Mouse (Mus musculus): Measurements from ENCODE around the gene Jade1. TPM values are rescaled to one million over a fixed set of nuclear protein-coding genes. Genes with fewer than 3 reads are reported as not detected.

Jade1 gene
- total and polyA plus RNA-seq, 3 experiments = 9.6 to 11.0 (median 10.7) TPM

GRCm38 (mm10) chr3:41589988-41590387 lies 34.5 kb downstream of the Jade1 start:
- no peak for TF ChIP-seq NRF1 (IDR thresholded peaks at IDR 0.05; ENCODE audit: low read depth, low read length)
- TF ChIP-seq CHD2 (IDR thresholded peaks at IDR 0.05; ENCODE audit: low read length) = no peak
- TF ChIP-seq CTCF (conservative IDR thresholded peaks at IDR 0.05 in 1 of 2, IDR thresholded peaks at IDR 0.05 in 1 of 2; ENCODE audit: low read depth in 2 of 2, low read length in 2 of 2) = no peak
- TF ChIP-seq RAD21 (IDR thresholded peaks at IDR 0.05; ENCODE audit: low read depth, low read length) = no peak
- no peak for TF ChIP-seq IRF4 (IDR thresholded peaks at IDR 0.05; ENCODE audit: low read depth, low read length)
- TF ChIP-seq MAX (IDR thresholded peaks at IDR 0.05; ENCODE audit: low read length) = no peak
- TF ChIP-seq BHLHE40 (IDR thresholded peaks at IDR 0.05; ENCODE audit: low read depth, low read length) = no peak
- no peak for TF ChIP-seq CHD1 (IDR thresholded peaks at IDR 0.05; ENCODE audit: low read depth, low read length)
- no peak for TF ChIP-seq ZMIZ1 (IDR thresholded peaks at IDR 0.05; ENCODE audit: low read depth, low read length)
- no peak overlapping the region for H3K9ac ChIP-seq (ENCODE audit: insufficient read depth, low read depth)
- H3K4me3 ChIP-seq (replicated peaks in 1 of 3; ENCODE audit: low read depth in 2 of 3, low read length in 2 of 3, poor library complexity in 1 of 3) = no peak overlapping the region
- DNase-seq (ENCODE audit: extremely low read depth) = no peak
- in situ Hi-C loops (cut with MboI; ENCODE audit: low pct_ligation_motif_present, low pct_unique_long_range_greater_than_20kb, low sequenced_read_pairs) (no loop called here), dilution Hi-C loops (cut with MboI; ENCODE audit: extremely low pct_ligation_motif_present, extremely low pct_unique_long_range_greater_than_20kb, low sequenced_read_pairs) (no loop called here)
- no peak overlapping the region for H3K4me2 ChIP-seq (ENCODE audit: insufficient read depth, low read depth, poor library complexity, severe bottlenecking)
- H3K79me2 ChIP-seq (replicated peaks; ENCODE audit: control insufficient read depth, extremely low read depth, insufficient read depth, poor library complexity, severe bottlenecking) = peaks cover 10% of the 10 kb centered on the region; the same call in 1 of the 2 replicates
- H3K9me3 ChIP-seq (replicated peaks; ENCODE audit: low read length) = no peaks in the 10 kb centered on the region
- H3K4me1 ChIP-seq (ENCODE audit: control insufficient read depth in 1 of 2, insufficient read depth in 2 of 2) = peaks cover 0 to 18% of the 10 kb centered on the region in 2 experiments; a peak in 2 of 4 replicates
- no peaks in the 10 kb centered on the region for H3K27me3 ChIP-seq (replicated peaks)
- no peak overlapping the region for H3K27ac ChIP-seq (ENCODE audit: insufficient read depth, low read depth)
- H3K36me3 ChIP-seq (replicated peaks in 1 of 2; ENCODE audit: control insufficient read depth in 1 of 2, insufficient read depth in 1 of 2, low read length in 1 of 2) = peaks cover 56 to 91% of the 10 kb centered on the region in 2 experiments

- in situ Hi-C loops (cut with MboI; ENCODE audit: low pct_ligation_motif_present, low pct_unique_long_range_greater_than_20kb, low sequenced_read_pairs) = no loop called here
- no peak overlapping the region for H3K4me2 ChIP-seq (ENCODE audit: insufficient read depth, low read depth, poor library complexity, severe bottlenecking)
- no peak overlapping the region for H3K4me3 ChIP-seq (replicated peaks in 1 of 3; ENCODE audit: low read depth in 2 of 3, low read length in 2 of 3, poor library complexity in 1 of 3)
- H3K27me3 ChIP-seq (replicated peaks) = no peaks in the 10 kb centered on the region
- no peak overlapping the region for H3K9ac ChIP-seq (ENCODE audit: insufficient read depth, low read depth)
- H3K27ac ChIP-seq (ENCODE audit: insufficient read depth, low read depth) = no peak overlapping the region
- dilution Hi-C loops (cut with MboI; ENCODE audit: extremely low pct_ligation_motif_present, extremely low pct_unique_long_range_greater_than_20kb, low sequenced_read_pairs) = no loop called here
- no peak for TF ChIP-seq JUND (conservative IDR thresholded peaks at IDR 0.05; ENCODE audit: low read depth, low read length)
- no peak for TF ChIP-seq NELFE (IDR thresholded peaks at IDR 0.05; ENCODE audit: low read depth, low read length)
- H3K9me3 ChIP-seq (replicated peaks; ENCODE audit: low read length) = no peaks in the 10 kb centered on the region
- no peak for DNase-seq (ENCODE audit: extremely low read depth)
- H3K79me2 ChIP-seq (replicated peaks; ENCODE audit: control insufficient read depth, extremely low read depth, insufficient read depth, poor library complexity, severe bottlenecking) = peaks cover 5% of the 10 kb centered on the region; the same call in 1 of the 2 replicates
- H3K4me1 ChIP-seq (ENCODE audit: control insufficient read depth in 1 of 2, insufficient read depth in 2 of 2) = peaks cover 0 to 11% of the 10 kb centered on the region in 2 experiments; a peak in 2 of 4 replicates
- H3K36me3 ChIP-seq (replicated peaks in 1 of 2; ENCODE audit: control insufficient read depth in 1 of 2, insufficient read depth in 1 of 2, low read length in 1 of 2) = peaks cover 61 to 95% of the 10 kb centered on the region in 2 experiments
Measured at GRCm38 (mm10) chr3:41590695-41591559, 35.4 kb downstream of the Jade1 start.

- in situ Hi-C loops (cut with MboI; ENCODE audit: low pct_ligation_motif_present, low pct_unique_long_range_greater_than_20kb, low sequenced_read_pairs) = no loop called here
Measured at GRCm38 (mm10) chr3:41591651-41592170, 36.2 kb downstream of the Jade1 start.

More at GRCm38 (mm10) chr3:41591651-41592170, 36.2 kb downstream of the Jade1 start:
- no peak overlapping the region for H3K4me3 ChIP-seq (replicated peaks in 1 of 3; ENCODE audit: low read depth in 2 of 3, low read length in 2 of 3, poor library complexity in 1 of 3)
- H3K36me3 ChIP-seq (replicated peaks in 1 of 2; ENCODE audit: control insufficient read depth in 1 of 2, insufficient read depth in 1 of 2, low read length in 1 of 2) = peaks cover 67 to 98% of the 10 kb centered on the region in 2 experiments
- no peak overlapping the region for H3K27ac ChIP-seq (ENCODE audit: insufficient read depth, low read depth)
- DNase-seq (ENCODE audit: extremely low read depth) = no peak
- peaks cover 3% of the 10 kb centered on the region; the same call in 1 of the 2 replicates for H3K79me2 ChIP-seq (replicated peaks; ENCODE audit: control insufficient read depth, extremely low read depth, insufficient read depth, poor library complexity, severe bottlenecking)
- H3K4me1 ChIP-seq (ENCODE audit: control insufficient read depth in 1 of 2, insufficient read depth in 2 of 2) = peaks cover 0 to 6% of the 10 kb centered on the region in 2 experiments; a peak in 2 of 4 replicates
- dilution Hi-C loops (cut with MboI; ENCODE audit: extremely low pct_ligation_motif_present, extremely low pct_unique_long_range_greater_than_20kb, low sequenced_read_pairs) = no loop called here
- no peak overlapping the region for H3K9ac ChIP-seq (ENCODE audit: insufficient read depth, low read depth)
- no peaks in the 10 kb centered on the region for H3K9me3 ChIP-seq (replicated peaks; ENCODE audit: low read length)
- no peak for TF ChIP-seq GABPA (IDR thresholded peaks at IDR 0.05; ENCODE audit: insufficient replicate concordance, low read depth, low read length)
- no peak for TF ChIP-seq SIN3A (IDR thresholded peaks at IDR 0.05; ENCODE audit: low read length)
- no peak for TF ChIP-seq ETS1 (conservative IDR thresholded peaks at IDR 0.05; ENCODE audit: low read depth, low read length)
- TF ChIP-seq USF2 (conservative IDR thresholded peaks at IDR 0.05; ENCODE audit: low read depth, low read length) = no peak
- no peak for TF ChIP-seq ZMIZ1 (IDR thresholded peaks at IDR 0.05; ENCODE audit: low read depth, low read length)
- no peak for TF ChIP-seq RAD21 (IDR thresholded peaks at IDR 0.05; ENCODE audit: low read depth, low read length)
- no peak for TF ChIP-seq TBP (conservative IDR thresholded peaks at IDR 0.05; ENCODE audit: low read depth, low read length)
- TF ChIP-seq USF1 (IDR thresholded peaks at IDR 0.05; ENCODE audit: low read depth, low read length) = no peak
- TF ChIP-seq EP300 (IDR thresholded peaks at IDR 0.05; ENCODE audit: low read length) = no peak
- TF ChIP-seq MAZ (IDR thresholded peaks at IDR 0.05; ENCODE audit: low read depth, low read length) = no peak
- TF ChIP-seq MYC (IDR thresholded peaks at IDR 0.05; ENCODE audit: low read depth, low read length) = no peak
- TF ChIP-seq JUN (IDR thresholded peaks at IDR 0.05; ENCODE audit: insufficient read depth, low read depth, low read length) = no peak
- no peak for TF ChIP-seq MAX (IDR thresholded peaks at IDR 0.05; ENCODE audit: low read length)
- no peak for TF ChIP-seq SMC3 (IDR thresholded peaks at IDR 0.05; ENCODE audit: low read depth, low read length)
- no peaks in the 10 kb centered on the region for H3K27me3 ChIP-seq (replicated peaks)
- no peak overlapping the region for H3K4me2 ChIP-seq (ENCODE audit: insufficient read depth, low read depth, poor library complexity, severe bottlenecking)
